Mouse (Mus musculus) lung, postnatal 10 days (tissue): ENCODE results near the gene Wwc2.

Source experiments
- DNase-seq: peaks from one replicate; pipeline ENCODE4 v3.0.0; 2021

Wwc2 gene

GRCm38 (mm10) chr8:47989211-47989610 is 1.5 kb downstream of the Wwc2 start:
- DNase-seq = no peak

DNA sequence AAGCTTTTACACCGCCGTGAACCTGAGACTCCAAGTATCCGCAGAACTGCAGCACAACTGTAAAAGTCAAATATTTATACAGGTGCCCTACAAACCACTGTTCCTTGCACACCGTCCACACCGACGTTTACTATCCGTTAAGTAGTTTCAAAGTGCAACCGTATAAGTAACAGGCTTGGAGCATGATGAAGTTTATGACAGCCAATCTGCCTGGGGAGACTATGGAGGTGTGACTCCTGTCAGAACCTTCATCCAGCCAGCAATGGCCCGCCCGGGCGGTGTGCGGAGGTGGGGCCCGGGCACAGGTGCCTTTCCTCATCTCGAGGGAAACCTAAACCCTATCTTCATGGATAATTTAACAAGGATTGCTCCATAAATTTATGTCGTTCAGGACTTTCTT is 2.6 kb downstream of the Wwc2 start:
- no peak for DNase-seq

GRCm38 (mm10) chr8:47985644-47986043 is 5.1 kb downstream of the Wwc2 start:
- no peak for DNase-seq

GRCm38 (mm10) chr8:47985243-47985642 is 5.5 kb downstream of the Wwc2 start:
- DNase-seq = no peak

DNA sequence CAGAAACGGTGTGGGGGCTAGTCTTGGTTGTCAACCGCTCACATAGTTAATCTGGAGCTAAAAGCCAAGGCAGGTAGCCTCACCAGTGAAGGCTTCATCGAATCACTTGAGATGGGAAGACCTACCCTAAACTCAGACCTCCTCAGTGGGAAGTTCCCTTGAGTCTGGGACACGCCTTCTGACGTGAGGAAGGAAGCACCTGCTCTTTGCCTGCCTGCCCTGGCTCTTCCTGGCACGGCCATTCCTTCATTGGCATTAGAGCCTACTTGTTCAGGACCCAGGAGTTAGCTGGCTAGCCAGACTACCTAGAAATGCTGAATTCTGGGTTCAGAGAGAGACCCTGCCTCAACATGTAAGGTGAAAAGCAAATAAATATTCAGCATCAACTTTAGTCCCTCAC is 9.6 kb downstream of the Wwc2 start:
- no peak for DNase-seq

DNA sequence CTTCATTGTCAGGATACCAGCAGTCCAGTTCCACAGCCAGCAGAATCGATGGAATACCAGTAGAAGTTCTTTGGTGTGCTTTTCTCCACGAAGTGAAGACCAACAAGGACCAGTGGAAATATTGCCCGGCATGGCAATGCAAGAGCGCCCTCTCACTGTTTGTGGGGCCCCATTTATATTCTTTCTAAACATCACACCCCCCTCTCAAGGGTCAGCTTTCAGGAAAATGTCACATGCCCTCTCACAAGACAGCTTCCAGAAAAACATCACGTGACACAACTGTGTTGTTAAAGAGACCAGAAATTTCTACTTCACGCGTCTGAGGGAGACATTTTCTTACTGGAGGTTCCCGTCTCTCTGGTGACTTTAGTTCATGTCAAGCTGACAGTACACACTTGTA is 10.8 kb downstream of the Wwc2 start:
- no peak for DNase-seq

DNA sequence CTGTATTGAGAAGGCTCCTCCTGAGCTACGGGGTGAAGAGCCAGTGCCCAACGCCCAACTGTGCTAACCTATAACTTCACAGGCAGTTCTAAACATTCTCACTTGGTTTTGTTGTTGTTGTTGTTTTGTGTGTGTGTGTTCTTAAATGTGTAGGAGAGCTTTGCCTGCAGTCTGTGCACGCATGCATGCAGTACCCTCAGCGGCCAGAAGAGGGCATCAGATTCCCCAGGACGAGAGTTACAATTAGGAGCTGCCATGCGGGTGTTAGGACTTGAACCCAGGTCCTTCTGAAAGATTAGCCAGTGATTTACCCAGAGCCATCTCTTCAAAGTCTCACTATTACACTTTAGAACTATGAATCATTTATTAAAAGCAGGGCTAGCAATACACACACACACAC is 12.0 kb downstream of the Wwc2 start:
- DNase-seq = peak; percentile 36

DNA sequence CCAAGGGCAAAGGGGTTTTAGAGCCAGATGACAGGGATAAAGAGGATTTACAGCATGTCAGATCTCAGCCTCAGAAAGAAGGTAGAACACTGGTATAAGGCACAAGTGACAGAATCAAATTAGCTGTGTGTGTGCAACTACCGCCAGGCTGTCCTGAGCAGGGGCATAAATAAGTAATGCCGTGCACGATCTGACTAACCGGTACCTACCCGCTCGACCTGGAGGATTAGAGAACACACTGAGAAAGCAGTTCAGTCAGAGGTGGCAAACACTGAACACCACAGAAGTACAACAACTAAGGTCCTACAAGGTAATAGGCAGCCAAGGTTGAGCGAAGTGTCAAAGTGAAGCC is 15.8 kb downstream of the Wwc2 start:
- DNase-seq = no peak

DNA sequence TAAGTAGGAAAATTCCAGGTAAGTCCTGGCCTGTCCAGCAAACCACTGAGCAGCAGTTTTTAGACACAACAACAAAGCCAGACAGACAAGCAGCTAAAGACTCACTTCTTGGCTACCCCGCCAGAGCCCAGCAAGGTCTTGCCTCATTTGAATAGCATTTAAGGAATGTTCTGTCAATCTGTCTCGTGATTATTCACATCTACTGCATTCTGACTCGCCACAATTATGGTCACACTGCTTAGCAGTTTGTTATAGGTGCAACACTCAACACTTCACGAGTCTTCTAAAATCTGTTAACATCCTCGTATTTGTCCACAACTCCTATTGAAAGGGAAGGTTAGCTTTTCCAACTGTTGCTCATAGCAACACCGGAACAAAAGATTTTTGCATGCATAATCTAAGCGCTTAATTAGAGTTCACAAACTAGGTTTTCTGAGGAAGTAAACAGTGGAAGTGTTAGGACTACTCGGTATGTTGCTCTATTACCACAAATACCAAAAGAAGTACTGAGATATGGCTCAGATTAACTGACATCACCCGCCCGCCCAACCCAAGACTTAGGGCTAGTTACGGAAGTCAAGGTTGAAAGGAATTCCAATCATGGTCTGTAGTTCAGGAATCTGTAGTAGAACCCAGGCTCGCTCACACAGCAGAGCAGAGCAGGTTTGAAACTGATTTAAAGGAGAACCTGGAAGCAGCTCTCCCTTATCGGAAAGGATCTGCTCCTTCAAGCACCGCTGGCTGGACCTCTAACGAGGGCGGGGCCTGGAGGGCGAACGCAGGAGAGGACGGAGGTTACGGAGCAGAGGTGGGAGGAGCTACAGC is 16.4 kb downstream of the Wwc2 start:
- DNase-seq = peak; percentile 74

- DNase-seq = no peak
Observed at GRCm38 (mm10) chr8:47971121-47971520, 19.6 kb downstream of the Wwc2 start.

DNA sequence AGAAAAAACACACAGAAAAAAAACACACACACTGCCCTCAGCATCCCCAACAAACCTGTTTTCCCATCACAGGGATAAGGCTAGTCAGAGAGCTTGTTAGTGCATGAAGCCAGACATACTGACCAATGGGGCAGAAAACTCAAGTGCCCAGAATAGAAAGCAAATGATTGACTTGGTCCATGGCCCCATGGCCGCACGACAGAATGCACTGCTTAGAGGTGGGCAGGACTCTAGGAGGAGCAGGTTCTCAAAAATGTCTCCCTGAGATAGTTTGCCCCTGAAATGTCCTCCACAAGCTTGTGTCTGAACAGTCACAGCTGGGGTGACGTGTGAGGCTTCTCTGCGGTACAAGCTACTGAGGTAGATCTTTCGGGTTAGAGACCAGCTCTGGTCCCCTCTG is 20.1 kb downstream of the Wwc2 start:
- DNase-seq = no peak

GRCm38 (mm10) chr8:47967045-47967920 is 23.4 kb downstream of the Wwc2 start:
- DNase-seq = no peak

DNA sequence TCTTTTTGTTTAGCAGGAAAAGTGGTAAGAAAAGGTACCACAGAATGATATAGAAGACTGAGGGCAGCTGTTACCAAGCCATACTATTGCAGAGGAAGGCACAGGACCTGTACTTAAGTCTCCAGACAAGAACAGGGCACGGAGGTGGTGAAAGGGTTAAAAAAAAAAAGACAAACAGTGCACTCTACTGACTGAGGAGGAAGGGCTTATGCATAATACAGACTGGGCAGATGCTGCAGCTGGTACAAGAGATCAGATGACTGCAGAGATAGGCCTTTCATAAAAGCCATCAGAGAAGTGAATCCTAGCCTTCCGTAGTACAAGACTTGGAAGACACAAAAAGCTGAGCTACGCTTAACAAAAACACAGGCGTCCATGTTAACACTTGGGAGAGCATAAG is 28.2 kb downstream of the Wwc2 start:
- DNase-seq = no peak

GRCm38 (mm10) chr8:47962005-47962404 is 28.7 kb downstream of the Wwc2 start:
- peak; percentile 59 for DNase-seq

GRCm38 (mm10) chr8:47957560-47957959 is 33.2 kb downstream of the Wwc2 start:
- no peak for DNase-seq

- DNase-seq = peak; percentile 70
Observed at GRCm38 (mm10) chr8:47951380-47951932, 39.3 kb downstream of the Wwc2 start.

GRCm38 (mm10) chr8:47948836-47949235 is 41.9 kb downstream of the Wwc2 start:
- DNase-seq = no peak

- no peak for DNase-seq
Observed at GRCm38 (mm10) chr8:47947672-47948618, 42.8 kb downstream of the Wwc2 start.

DNA sequence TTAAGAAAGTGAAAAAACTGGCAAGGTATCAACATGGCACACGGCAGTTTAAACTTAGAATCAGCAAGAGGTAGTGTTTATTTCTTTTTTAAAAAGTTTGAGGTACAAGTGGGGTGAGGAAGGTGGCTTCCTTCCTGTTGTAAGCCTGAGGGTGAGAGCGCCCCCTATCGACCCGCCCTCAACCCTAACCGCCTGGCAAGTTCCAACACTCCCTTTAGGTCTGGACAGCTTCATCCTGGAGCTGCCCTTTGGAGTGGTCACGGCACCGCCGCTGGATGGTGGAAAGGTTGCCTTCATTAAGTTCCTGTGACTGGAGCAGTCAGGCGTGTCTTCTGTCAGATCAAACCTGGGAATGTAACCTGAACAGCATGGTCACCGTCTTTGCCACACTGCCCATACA is 47.7 kb downstream of the Wwc2 start:
- DNase-seq = peak; percentile 42

GRCm38 (mm10) chr8:47941028-47941427 is 49.7 kb downstream of the Wwc2 start:
- DNase-seq = peak; percentile 47

DNA sequence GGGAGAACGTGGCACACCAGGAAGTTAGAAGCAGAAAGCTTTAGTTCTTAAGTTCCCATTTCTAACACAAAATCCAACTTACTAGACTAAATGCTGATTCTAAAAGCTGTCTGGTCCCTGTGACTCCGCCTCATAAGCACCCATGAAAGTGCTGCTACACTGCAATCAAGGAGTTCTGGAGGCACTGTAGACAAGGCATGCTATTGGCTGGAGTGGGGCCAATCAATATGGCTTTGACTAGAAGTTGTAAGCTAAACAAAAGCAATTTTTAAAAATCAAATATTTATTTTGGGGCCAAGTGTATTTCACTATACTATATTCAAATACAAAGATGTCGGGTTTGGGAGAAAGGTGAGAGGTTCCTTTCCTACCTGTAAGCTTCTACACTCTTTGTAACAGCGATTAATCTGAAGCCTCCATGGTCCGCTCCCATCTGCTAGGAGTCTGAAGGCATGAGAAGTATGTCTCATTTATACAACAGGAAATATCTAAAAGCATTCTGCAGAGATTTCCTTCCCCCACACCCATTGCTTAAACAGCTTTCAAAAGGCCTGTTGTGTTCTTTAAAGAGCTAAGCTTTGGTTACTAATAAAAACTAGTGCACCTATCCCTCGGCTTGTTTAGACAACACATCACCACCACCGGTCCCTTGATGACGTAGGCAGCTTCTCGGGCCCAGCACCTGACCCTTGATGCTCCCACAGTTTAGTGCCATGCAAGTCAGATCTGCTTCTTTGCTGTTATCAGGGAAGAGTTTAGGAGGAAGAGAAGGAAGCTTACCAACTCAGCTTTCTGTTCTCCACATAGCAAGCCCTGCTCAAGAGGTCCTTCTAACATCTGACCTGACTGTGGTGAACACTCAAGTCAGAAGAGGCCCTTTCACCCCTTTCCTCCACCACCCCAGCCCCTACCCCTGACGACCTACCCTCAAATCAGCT is 50.5 kb downstream of the Wwc2 start:
- DNase-seq = no peak

DNA sequence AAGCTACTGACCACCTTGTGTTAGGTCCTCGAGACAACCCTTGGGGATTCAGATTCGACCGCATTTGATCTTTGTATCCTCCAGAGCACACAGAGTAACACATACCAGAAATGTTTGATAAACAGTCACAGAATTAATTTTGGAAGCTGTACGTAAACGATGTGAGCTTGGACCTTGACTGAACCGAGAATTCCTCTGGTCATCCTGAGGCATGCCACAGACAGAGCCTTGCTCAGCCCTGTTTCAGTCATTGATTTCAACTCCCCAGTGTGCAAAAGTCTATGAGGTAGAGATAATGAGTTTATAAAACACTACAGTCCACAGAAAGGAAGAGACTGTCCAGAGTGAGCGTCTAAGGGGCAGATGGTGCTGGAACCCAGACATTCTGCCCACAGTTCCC is 51.5 kb downstream of the Wwc2 start:
- DNase-seq = no peak
